Mouse (Mus musculus): ENCODE data around the gene H2al1m. TPM values are rescaled to one million over a fixed set of nuclear protein-coding genes. Genes with fewer than 3 reads are reported as not detected.
A peak's percentile ranks its signal among the peaks of the same experiment; 100 is the strongest.
"Not testable (repeated sequence)": the region's sequence is repeated elsewhere in the genome, so short reads cannot be mapped to it uniquely, and the experiment has no call there.

H2al1m gene
- not detected in 2 replicates for polyA plus RNA-seq (2015; fragmentation: Nextera tagmentation; extraction: Ambion mirVana)

DNA sequence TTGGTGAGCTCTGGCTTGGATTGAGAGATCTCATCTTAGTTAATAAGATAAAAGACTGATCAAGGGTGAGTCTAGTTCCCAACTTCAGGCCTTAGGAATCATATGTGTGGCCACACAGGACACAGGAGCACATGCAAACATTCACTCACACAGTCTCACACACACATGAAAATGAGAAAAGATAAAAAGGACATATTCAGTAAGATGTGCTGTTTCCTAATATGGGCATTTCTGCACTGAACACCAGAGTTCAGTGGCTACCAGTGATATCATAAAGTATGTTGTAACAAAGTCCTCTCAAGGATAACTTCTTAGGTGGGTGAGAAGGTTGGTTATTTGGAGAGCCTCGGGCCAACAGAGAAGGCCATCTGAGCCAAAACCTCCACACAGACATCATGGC is at the start of gene H2al1m:
Gene H2al1m (plus strand): TSS at position 301 of the 400 bp plus-strand sequence.
- H3K9ac ChIP-seq (replicated peaks; ENCODE audit: low read length); H3K27ac ChIP-seq (ENCODE audit: low read length); H3K4me2 ChIP-seq (replicated peaks; ENCODE audit: low read depth, low read length); H3K9me3 ChIP-seq (ENCODE audit: low read length); H3K36me3 ChIP-seq (ENCODE audit: insufficient read depth, low read length); H3K27me3 ChIP-seq (ENCODE audit: insufficient read depth, low read length); H3K4me1 ChIP-seq (ENCODE audit: insufficient read depth, low read length); H3K4me3 ChIP-seq (ENCODE audit: low read length); ATAC-seq (ENCODE audit: low FRiP score, low TSS enrichment): not testable (repeated sequence)
- WGBS, result no CpG with 5 or more reads among the region's 1 CpGs

DNA sequence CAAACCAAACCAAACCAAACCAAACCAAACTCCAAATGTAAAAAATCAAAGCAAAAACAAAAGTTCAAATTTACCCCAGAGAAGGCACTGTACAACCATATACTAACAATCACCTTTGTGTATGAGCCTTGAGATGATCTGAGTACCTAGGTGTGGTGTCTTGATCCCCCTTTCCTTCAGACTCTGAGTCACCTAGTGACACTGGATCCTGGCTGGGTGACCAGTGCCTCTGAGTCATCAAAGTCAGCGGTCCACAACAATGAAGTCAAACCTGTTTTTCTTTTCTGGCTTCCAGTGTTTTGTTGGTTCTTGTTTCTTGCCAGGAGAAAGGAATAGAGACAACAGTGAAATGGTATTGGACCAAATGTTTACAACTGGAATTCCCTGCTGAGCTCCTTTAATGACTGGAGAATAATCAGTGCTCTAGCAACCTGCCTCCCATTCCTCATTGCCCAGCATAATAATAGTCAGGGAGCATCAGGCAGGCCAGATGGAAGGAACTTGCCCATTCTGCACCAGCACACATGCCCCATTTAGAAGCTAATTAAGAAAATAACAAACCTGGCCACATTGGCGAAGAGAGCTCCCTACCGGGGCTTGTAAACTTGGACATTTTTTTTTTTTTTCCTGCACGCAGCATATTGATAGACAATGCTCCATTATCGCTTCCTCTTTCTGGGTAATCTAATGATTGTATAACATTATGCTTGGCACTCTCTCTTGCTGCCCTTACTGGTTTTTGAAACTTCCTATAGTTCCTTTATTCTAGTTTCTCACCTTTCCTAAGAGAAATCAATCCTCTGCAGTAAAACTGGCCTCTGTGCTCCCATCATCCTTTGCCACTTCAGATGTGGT is 42.6 kb upstream of the H2al1m start:
- no peak for ATAC-seq (ENCODE audit: low FRiP score, low TSS enrichment)
- Histone ChIP-seq H3K4me2 (replicated peaks; ENCODE audit: low read depth, low read length) (no peak overlapping the region), H3K27me3 (ENCODE audit: insufficient read depth, low read length) (no peaks in the 10 kb centered on the region), H3K4me1 (ENCODE audit: insufficient read depth, low read length) (no peaks in the 10 kb centered on the region), H3K9me3 (ENCODE audit: low read length) (no peaks in the 10 kb centered on the region), H3K36me3 (ENCODE audit: insufficient read depth, low read length) (no peaks in the 10 kb centered on the region), H3K4me3 (ENCODE audit: low read length) (no peak overlapping the region), H3K9ac (replicated peaks; ENCODE audit: low read length) (no peak overlapping the region), H3K27ac (ENCODE audit: low read length) (no peak overlapping the region)
- WGBS, result 81% methylated on average over 5 of the region's 5 CpGs

DNA sequence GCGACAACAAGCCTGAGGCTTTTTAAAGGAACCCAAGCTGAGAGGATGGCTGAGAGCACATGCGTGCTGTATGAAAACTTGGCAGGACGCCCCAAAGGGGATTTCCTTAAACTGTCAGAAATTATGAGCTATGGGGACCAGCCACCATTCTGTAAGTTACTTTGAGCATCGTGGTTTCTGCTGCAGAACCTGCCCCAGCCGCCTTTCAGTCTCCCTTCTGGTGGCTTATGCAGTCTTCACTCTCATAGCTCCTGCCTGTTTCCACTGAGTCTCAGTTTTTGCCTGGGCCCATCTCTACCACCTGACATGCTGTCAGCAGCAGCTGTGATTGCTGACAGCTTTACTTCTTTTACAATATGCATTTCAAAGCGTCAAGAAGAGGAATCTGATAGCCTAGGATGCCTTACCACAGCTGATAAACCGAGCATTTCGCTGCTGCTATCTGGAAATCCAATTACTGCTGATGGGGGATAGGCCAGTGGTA is 40.1 kb upstream of the H2al1m start:
- Histone ChIP-seq H3K4me1 (ENCODE audit: insufficient read depth, low read length) (no peaks in the 10 kb centered on the region), H3K27me3 (ENCODE audit: insufficient read depth, low read length) (no peaks in the 10 kb centered on the region), H3K36me3 (ENCODE audit: insufficient read depth, low read length) (no peaks in the 10 kb centered on the region), H3K4me3 (ENCODE audit: low read length) (no peak overlapping the region), H3K27ac (ENCODE audit: low read length) (no peak overlapping the region), H3K9ac (replicated peaks; ENCODE audit: low read length) (no peak overlapping the region), H3K9me3 (ENCODE audit: low read length) (no peaks in the 10 kb centered on the region), H3K4me2 (replicated peaks; ENCODE audit: low read depth, low read length) (no peak overlapping the region)
- 54% methylated on average over 8 of the region's 8 CpGs for WGBS
- peak; percentile 46; the same call in 1 of the 2 replicates for ATAC-seq (ENCODE audit: low FRiP score, low TSS enrichment)

DNA sequence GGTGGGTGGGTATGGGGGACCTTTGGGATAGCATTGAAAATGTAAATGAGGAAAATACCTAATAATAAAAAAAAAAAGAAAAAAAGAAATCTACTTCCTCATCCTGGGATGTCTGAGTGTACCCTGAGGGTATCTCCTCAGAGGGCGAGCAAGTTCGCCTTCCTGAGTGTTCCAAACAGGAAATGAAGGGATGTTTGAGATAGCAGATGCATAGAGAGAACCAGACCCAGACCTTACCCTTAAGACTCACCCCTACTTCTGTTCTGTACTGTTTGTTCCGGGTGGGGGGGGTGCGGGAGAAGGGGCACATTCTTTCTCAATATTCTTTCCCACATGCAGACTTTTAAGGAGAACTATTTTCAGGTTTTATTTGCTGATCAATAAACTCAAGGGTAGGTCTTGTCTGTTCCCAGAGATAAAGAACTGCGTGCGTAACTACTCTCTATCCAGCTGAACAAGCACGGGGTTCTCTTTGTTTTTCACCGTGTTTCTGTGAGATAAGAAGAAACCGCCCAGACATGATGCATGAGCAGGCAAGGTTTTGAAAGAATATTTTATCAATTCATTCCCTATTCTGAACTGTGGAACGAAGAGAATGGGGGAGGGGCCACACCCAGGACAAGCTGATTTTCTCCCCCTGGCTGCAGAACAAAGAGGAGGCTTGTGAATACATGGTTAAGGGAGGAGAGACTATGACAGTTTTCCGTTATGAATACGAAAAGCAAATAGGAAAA is 38.8 kb upstream of the H2al1m start:
- no peak for ATAC-seq (ENCODE audit: low FRiP score, low TSS enrichment)
- Histone ChIP-seq H3K27ac (ENCODE audit: low read length) (no peak overlapping the region), H3K4me2 (replicated peaks; ENCODE audit: low read depth, low read length) (no peak overlapping the region), H3K36me3 (ENCODE audit: insufficient read depth, low read length) (no peaks in the 10 kb centered on the region), H3K9me3 (ENCODE audit: low read length) (no peaks in the 10 kb centered on the region), H3K27me3 (ENCODE audit: insufficient read depth, low read length) (no peaks in the 10 kb centered on the region), H3K4me1 (ENCODE audit: insufficient read depth, low read length) (no peaks in the 10 kb centered on the region), H3K9ac (replicated peaks; ENCODE audit: low read length) (no peak overlapping the region), H3K4me3 (ENCODE audit: low read length) (no peak overlapping the region)
- 75% methylated on average over 12 of the region's 12 CpGs for WGBS

DNA sequence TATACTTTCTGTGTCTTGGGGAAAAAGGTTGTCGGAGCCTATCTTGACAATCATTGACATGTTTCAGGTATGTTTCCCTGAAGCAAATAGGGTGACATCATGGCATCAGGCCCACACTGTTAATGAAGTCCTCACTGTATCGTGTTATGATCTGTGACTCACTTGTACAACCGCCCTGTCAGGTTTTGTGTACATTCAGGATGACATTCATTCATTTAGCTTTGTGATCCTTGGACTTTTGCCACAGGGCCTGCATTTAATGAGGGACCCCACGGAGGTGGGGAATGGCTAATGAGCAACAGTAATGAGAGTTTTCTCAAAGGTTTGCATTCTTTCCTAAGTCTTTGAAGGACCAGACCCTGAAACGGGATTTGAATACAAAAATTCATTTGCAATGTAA is 34.7 kb upstream of the H2al1m start:
- Histone ChIP-seq H3K9me3 (ENCODE audit: low read length) (no peaks in the 10 kb centered on the region), H3K4me1 (ENCODE audit: insufficient read depth, low read length) (no peaks in the 10 kb centered on the region), H3K27ac (ENCODE audit: low read length) (no peak overlapping the region), H3K4me3 (ENCODE audit: low read length) (no peak overlapping the region), H3K36me3 (ENCODE audit: insufficient read depth, low read length) (no peaks in the 10 kb centered on the region), H3K27me3 (ENCODE audit: insufficient read depth, low read length) (no peaks in the 10 kb centered on the region), H3K9ac (replicated peaks; ENCODE audit: low read length) (no peak overlapping the region), H3K4me2 (replicated peaks; ENCODE audit: low read depth, low read length) (no peak overlapping the region)
- no peak for ATAC-seq (ENCODE audit: low FRiP score, low TSS enrichment)
- 57% methylated on average over 5 of the region's 5 CpGs for WGBS

DNA sequence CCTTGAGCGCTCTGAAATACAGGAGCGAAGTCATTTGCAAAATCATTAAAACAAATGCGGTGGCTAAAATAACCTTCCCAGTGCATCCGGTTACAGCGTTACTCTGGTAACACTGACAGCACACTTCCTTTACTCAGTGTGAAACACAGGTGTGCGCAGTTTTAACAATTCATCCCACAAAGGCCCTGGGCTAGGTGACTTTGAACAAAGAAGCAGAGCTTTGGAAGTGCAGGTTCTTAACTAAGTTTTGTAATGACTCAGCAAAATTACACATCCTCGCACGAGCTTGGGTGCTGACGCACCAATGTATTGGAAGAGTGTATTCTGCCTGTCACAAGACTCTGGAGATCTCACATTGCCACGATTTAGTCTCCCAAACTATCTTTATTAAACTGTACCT is 29.6 kb upstream of the H2al1m start:
- Histone ChIP-seq H3K4me1 (ENCODE audit: insufficient read depth, low read length) (no peaks in the 10 kb centered on the region), H3K27me3 (ENCODE audit: insufficient read depth, low read length) (no peaks in the 10 kb centered on the region), H3K9ac (replicated peaks; ENCODE audit: low read length) (no peak overlapping the region), H3K9me3 (ENCODE audit: low read length) (no peaks in the 10 kb centered on the region), H3K4me3 (ENCODE audit: low read length) (no peak overlapping the region), H3K36me3 (ENCODE audit: insufficient read depth, low read length) (no peaks in the 10 kb centered on the region), H3K27ac (ENCODE audit: low read length) (no peak overlapping the region), H3K4me2 (replicated peaks; ENCODE audit: low read depth, low read length) (no peak overlapping the region)
- no peak for ATAC-seq (ENCODE audit: low FRiP score, low TSS enrichment)
- 74% methylated on average over 10 of the region's 10 CpGs for WGBS

DNA sequence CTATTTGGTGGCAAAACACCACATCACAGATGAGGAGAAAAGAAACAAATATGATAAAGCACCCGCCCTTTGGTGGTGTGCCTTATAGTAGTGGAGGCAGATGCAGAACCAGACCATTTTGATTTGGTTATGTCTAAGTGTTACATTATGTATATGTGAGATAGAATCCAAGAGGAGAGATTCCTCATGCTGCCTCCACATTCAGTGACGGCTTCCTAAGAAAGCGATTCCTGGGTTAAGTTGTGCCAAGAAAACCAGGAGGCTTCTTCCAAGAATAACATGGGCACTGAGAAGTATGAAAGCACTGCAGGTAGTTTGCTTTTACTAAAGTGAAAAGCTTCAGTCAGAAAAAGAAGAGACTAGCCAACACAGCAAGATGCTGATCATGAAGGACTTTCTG is 28.7 kb upstream of the H2al1m start:
- Histone ChIP-seq H3K27ac (ENCODE audit: low read length) (no peak overlapping the region), H3K4me3 (ENCODE audit: low read length) (no peak overlapping the region), H3K4me2 (replicated peaks; ENCODE audit: low read depth, low read length) (no peak overlapping the region), H3K9ac (replicated peaks; ENCODE audit: low read length) (no peak overlapping the region), H3K9me3 (ENCODE audit: low read length) (no peaks in the 10 kb centered on the region), H3K4me1 (ENCODE audit: insufficient read depth, low read length) (no peaks in the 10 kb centered on the region), H3K36me3 (ENCODE audit: insufficient read depth, low read length) (no peaks in the 10 kb centered on the region), H3K27me3 (ENCODE audit: insufficient read depth, low read length) (no peaks in the 10 kb centered on the region)
- 90% methylated on average over 3 of the region's 3 CpGs for WGBS
- no peak for ATAC-seq (ENCODE audit: low FRiP score, low TSS enrichment)

DNA sequence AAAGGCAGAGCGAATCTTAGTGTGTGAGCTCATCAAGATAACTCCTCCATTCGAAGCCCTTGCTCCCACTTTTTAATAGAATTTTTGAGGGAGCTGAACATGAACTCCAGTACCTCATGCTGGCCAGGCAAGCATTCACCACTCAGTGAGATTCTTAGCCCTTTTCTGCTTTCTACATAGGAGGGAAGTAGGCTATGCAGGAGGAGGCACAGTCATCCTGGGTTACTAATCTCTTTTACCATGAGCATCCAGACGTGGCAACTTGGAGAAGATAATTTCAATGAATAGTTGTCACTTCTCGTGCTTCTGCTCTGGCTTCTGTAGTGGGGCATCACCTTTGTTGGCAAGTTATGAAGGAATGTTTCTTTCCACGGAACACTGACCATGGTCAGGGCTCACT is 26.8 kb upstream of the H2al1m start, which contains the start of gene Gm14862:
Gene Gm14862 (minus strand): TSS at position 134 of the 400 bp plus-strand sequence.
- Histone ChIP-seq H3K36me3 (ENCODE audit: insufficient read depth, low read length) (no peaks in the 10 kb centered on the region), H3K27me3 (ENCODE audit: insufficient read depth, low read length) (no peaks in the 10 kb centered on the region), H3K4me2 (replicated peaks; ENCODE audit: low read depth, low read length) (no peak within 1 kb of the TSS), H3K9ac (replicated peaks; ENCODE audit: low read length) (no peak within 1 kb of the TSS), H3K27ac (ENCODE audit: low read length) (no peak within 1 kb of the TSS), H3K4me3 (ENCODE audit: low read length) (no peak within 1 kb of the TSS), H3K4me1 (ENCODE audit: insufficient read depth, low read length) (no peaks in the 10 kb centered on the region), H3K9me3 (ENCODE audit: low read length) (no peaks in the 10 kb centered on the region)
- no peak for ATAC-seq (ENCODE audit: low FRiP score, low TSS enrichment)
- 80% methylated on average over 5 of the region's 5 CpGs for WGBS

DNA sequence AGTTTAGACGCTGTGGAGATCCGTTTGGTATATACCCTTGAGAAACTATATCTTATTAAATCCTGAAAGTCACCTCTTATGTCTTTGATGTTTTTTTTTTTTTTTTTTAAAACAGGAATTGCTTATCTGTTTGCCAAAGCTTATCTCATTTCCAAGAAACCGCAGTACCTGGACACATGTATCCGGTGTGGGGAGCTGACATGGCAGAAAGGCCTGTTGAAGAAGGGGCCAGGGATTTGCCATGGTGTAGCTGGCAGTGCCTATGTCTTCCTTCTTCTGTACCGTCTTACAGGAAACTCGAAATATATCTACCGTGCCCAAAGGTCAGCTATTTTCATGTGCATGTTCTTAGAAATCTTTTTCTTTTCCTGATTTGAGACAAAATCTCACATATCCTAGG is 25.7 kb upstream of the H2al1m start:
- 93% methylated on average over 7 of the region's 7 CpGs for WGBS

DNA sequence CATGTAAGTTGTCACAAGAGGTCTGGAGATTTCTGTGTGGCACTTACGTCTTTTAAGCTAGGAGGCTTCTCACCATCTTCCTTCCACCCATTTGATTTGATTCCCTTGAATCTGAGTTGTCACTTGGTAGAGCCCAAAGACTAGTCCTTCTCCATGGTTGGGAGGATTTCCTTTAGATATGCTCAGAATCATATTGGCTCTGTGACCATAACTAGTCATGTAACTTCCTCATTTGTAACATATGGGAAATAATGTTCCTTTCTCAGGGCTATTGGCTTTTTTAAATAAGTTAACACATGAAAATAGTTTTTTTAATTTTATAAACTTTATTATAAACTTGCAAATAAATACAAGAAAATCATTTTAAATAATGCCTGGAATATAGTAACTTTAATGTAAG is 24.3 kb upstream of the H2al1m start:
- no peaks in the 10 kb centered on the region for H3K4me1 ChIP-seq (ENCODE audit: insufficient read depth, low read length)
- no peaks in the 10 kb centered on the region for H3K27me3 ChIP-seq (ENCODE audit: insufficient read depth, low read length)
- H3K4me2 ChIP-seq (replicated peaks; ENCODE audit: low read depth, low read length), result no peak overlapping the region
- H3K9ac ChIP-seq (replicated peaks; ENCODE audit: low read length), result no peak overlapping the region
- no peaks in the 10 kb centered on the region for H3K36me3 ChIP-seq (ENCODE audit: insufficient read depth, low read length)
- WGBS, result 84% methylated on average over 1 of the region's 1 CpGs
- no peak overlapping the region for H3K4me3 ChIP-seq (ENCODE audit: low read length)
- ATAC-seq (ENCODE audit: low FRiP score, low TSS enrichment), result no peak
- H3K27ac ChIP-seq (ENCODE audit: low read length), result no peak overlapping the region
- H3K9me3 ChIP-seq (ENCODE audit: low read length), result no peaks in the 10 kb centered on the region

More for the DNA sequence above, 25.7 kb upstream of the H2al1m start:
- Histone ChIP-seq H3K4me3 (ENCODE audit: low read length) (no peak overlapping the region), H3K27ac (ENCODE audit: low read length) (no peak overlapping the region), H3K4me1 (ENCODE audit: insufficient read depth, low read length) (no peaks in the 10 kb centered on the region), H3K4me2 (replicated peaks; ENCODE audit: low read depth, low read length) (no peak overlapping the region), H3K9ac (replicated peaks; ENCODE audit: low read length) (no peak overlapping the region), H3K36me3 (ENCODE audit: insufficient read depth, low read length) (no peaks in the 10 kb centered on the region), H3K9me3 (ENCODE audit: low read length) (no peaks in the 10 kb centered on the region), H3K27me3 (ENCODE audit: insufficient read depth, low read length) (no peaks in the 10 kb centered on the region)
- no peak for ATAC-seq (ENCODE audit: low FRiP score, low TSS enrichment)

All from kidney, embryonic 16.5 days (tissue).